Mouse (Mus musculus): Measurements from ENCODE around the gene Ect2.

- TF ChIP-seq POLR2A (IDR thresholded peaks at IDR 0.05; ENCODE audit: low read depth, low read length) (no peak), CTCF (IDR thresholded peaks at IDR 0.05; ENCODE audit: extremely low read depth, insufficient read length, insufficient replicate concordance, low read depth, low read length) (no peak)
Measured at GRCm38 (mm10) chr3:27188386-27188785, 34.7 kb upstream of the Ect2 start.
